Mouse (Mus musculus) leukemia stem cell, adult 10-12 weeks (primary cell): ENCODE results near the gene Tmc8. TPM values are rescaled to one million over a fixed set of nuclear protein-coding genes. Genes with fewer than 3 reads are reported as not detected.

Source experiments
- polyA plus RNA-seq: library from polyadenylated mRNA; stranded (reverse); fragments of >175 nt; gene quantifications from 2 replicates; pipeline ENCODE4 v1.2.3, GENCODE M21; 2012; ENCODE audit warnings: low replicate concordance

Tmc8 gene
- 398 and 573 TPM in 2 replicates for polyA plus RNA-seq

GRCm38 (mm10) chr11:117781993-117782704, at the start of gene Tmc8, which contains the start of gene Tmc6:
TSS of gene Tmc8 (plus strand) at chr11:117782076.
TSS of gene Tmc6 (minus strand) at chr11:117782198.

GRCm38 (mm10) chr11:117797511-117798159, 15.8 kb downstream of the Tmc8 start, which contains the start of gene 6030468B19Rik:
TSS of gene 6030468B19Rik (plus strand) at chr11:117797660.

GRCm38 (mm10) chr11:117809407-117810311, 27.8 kb downstream of the Tmc8 start, which contains the start of the genes Gm20708 and Syngr2:
TSS of gene Gm20708 (plus strand) at chr11:117809668.
TSS of gene Syngr2 (plus strand) at chr11:117809668.

GRCm38 (mm10) chr11:117825333-117826101, 43.6 kb downstream of the Tmc8 start, which contains the start of the genes Afmid and Tk1:
TSS of gene Afmid (plus strand) at chr11:117825924.
TSS of gene Tk1 (minus strand) at chr11:117826092.

Other genes with a start within 250 kb of the Tmc8 start
- 26.4 and 31.1 TPM in 2 replicates for gene Tnrc6c, start 127.8 kb upstream of the Tmc8 start, polyA plus RNA-seq
- 153 and 298 TPM in 2 replicates for gene Tmc6, start 122 bp downstream of the Tmc8 start, polyA plus RNA-seq
- 66.8 and 105 TPM in 2 replicates for gene 6030468B19Rik, start 15.6 kb downstream of the Tmc8 start, polyA plus RNA-seq
- gene Gm20708, start 27.6 kb downstream of the Tmc8 start, polyA plus RNA-seq, result 0.69 and 2.2 TPM in 2 replicates
- 152 and 162 TPM in 2 replicates for gene Syngr2, start 27.6 kb downstream of the Tmc8 start, polyA plus RNA-seq
- gene Afmid, start 43.8 kb downstream of the Tmc8 start, polyA plus RNA-seq, result 2.8 and 18.0 TPM in 2 replicates
- 50.5 and 122 TPM in 2 replicates for gene Tk1, start 44.0 kb downstream of the Tmc8 start, polyA plus RNA-seq
- gene Birc5, start 67.2 kb downstream of the Tmc8 start, polyA plus RNA-seq, result 28.6 and 111 TPM in 2 replicates
- gene Tmem235, start 78.7 kb downstream of the Tmc8 start, polyA plus RNA-seq, result 0.09 TPM in 1 of 2 replicates, not detected in the other
- gene Tha1, start 91.4 kb downstream of the Tmc8 start, polyA plus RNA-seq, result 3.1 TPM in 2 replicates
- gene Socs3, start 188.0 kb downstream of the Tmc8 start, polyA plus RNA-seq, result 47.9 and 48.7 TPM in 2 replicates
- 28.3 and 38.8 TPM in 2 replicates for gene Pgs1, start 204.2 kb downstream of the Tmc8 start, polyA plus RNA-seq